Mouse (Mus musculus) right cerebral cortex, postnatal 10 days (tissue): ENCODE results near the gene Tarsl2.

Source experiments
- DNase-seq, 2 experiments: peaks; one replicate each; pipeline ENCODE4 v3.0.0; 2021; ENCODE audit warnings: low spot score in 2 of 2

Tarsl2 gene

DNA sequence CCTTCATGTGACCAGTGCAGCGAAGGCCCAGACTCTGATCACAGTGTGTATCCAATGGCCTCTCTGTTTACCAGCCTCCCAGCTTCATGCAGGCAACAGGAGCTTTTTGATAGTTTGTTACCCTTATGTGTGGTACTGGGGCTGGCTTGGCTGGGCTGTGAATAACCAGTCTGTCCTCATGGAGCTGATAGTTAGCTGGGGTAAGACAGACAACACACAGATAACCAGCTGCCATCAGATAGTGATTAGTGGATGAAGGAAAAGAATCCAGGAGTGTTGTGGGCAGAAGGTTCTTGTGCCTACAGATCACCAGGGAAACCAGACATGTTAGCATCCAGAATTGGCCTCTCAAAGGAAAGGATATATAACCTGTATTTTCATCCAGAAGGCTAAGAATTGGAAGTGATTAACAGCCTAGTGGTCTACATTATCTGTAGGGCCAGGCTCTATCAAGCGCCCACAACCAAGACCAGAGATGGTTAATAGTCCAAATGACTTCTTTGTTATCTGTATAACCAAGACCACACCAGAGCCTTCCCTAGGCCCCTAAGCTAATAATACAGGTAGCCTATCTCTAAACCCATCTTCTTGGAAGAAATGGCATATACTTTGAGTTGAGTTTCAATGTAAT, 12.9 kb downstream of the Tarsl2 start:
- no peak for DNase-seq

DNA sequence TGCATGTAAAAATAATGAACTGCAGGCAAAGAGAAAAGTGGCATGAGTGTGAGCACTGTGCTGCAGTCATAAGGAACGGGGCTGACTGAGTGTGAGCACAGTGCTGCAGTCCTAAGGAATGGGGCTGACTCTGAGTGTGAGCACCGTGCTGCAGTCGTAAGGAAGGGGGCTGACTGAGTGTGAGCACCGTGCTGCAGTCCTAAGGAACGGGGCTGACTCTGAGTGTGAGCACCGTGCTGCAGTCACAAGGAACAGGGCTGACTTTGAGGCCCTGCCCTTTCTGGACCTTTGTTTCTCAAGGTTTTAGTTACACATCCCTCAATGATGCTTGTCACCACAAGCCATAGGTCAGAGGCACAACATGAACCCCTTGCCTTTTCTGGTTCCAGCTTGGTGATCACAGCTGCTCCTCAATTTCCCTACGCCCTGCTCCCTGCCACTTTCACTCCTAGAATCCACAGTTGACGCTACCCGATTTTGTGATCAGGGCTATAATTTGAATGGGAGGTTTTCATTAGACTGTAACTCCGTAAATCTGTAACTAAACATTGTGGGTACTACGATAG, 18.6 kb downstream of the Tarsl2 start:
- DNase-seq: no peak

DNA sequence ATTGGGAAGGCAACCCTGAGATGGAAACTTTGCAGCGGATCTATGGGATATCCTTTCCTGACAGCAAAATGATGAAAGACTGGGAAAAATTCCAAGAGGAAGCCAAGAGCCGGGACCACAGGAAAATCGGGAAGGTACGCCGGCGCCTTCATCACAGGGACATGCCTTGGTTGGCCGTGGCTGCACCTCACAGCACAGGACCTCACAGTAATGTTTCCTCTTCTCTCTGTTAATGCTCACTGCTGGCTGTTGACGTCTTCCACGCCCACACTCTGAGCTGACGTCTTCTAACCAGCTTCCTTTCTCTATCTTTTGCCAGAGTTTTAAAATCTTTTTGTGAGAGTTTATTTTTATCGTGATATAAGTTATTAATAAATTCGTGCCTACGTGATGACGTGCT, 19.2 kb downstream of the Tarsl2 start:
- DNase-seq: no peak

DNA sequence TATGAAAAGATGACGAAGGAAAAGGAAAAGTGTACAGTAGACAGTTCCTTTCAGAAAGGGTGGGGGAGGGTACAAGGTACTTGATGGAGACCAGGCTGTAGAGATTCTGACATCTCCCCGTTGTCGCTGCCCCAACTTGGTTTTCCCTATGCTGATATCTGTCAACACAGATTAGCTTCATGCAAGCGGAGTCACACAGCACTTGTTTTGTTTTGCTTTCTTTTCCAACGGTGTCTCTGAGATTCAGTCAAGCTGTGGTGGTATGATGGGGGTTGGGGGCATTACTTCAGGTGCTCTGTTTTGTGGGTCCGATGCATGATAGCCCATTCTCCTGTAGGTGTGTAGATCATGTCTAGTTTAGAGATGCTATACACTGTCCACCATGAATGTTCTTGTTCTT, 22.8 kb downstream of the Tarsl2 start:
- no peak for DNase-seq

DNA sequence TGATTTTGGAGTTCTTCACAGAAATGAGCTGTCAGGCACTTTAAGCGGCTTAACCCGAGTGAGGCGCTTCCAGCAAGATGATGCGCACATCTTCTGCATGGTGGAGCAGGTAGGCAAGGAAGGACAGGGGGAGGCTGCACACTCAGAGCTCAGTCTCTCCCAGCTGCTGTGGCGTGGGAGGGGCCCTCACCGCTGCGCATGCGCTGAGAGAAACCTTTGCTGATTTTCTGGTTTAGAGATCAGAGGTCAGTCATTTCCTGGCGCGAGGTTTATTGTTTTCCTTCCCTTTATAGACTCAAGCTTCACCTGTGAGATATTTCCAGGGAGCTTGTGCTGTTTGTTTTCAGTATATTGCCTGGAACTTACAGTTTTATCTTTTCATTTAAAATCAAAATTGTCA, 33.4 kb downstream of the Tarsl2 start:
- DNase-seq: peak in 1 of 2 experiments; percentile 19

DNA sequence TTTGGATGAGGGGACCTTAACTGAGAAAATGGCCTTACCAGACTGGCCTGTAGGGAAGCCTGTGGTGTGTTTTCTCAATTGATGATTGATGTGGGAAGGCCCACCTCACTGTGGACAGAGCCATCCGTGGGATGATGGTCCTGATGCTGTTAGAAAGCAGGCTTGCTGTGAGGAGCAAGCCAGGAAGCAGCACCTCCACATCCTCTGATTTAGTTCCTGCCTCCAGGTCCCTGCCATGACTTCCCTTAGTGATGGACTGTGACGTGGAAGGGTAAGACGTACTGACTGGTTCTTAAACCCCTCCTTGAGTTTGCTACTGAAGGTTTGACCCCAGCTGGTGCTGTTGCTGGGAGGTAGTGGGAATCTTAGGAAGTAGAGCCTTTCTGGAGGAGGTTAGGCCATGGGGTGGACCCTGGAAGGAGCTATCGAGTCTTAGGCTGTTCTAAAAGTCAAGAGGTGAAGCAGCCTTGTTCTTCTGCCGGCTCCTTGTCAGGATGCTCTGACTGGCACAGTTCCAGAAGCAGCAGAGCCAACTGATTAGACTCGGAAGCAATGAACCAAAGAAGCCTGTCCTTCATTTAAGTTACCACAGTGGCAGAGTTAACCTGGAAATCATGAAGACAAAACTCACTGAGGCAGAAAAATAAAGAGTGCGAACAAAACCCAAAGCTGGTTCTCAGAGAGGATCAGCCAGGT, 34.4 kb downstream of the Tarsl2 start:
- peak in 1 of 2 experiments; percentile 15 for DNase-seq

DNA sequence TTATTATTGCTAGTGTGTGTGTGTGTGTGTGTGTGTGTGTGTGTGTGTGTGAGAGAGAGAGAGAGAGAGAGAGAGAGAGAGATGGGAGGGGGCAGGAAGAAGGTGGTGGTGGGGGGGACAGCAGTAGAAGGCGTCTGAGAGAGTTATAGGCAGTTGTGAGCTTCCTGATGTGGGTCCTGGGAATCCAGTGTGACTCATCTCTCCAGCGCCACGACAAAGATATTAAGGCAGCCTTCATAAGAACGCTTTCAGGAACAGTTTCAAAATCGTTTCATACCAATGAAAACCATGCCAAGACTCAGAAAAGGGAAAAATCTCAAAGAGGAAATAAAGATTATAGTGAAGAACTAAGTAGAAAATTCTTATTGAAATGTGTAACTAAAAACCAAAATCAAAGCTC, 36.5 kb downstream of the Tarsl2 start:
- no peak for DNase-seq

DNA sequence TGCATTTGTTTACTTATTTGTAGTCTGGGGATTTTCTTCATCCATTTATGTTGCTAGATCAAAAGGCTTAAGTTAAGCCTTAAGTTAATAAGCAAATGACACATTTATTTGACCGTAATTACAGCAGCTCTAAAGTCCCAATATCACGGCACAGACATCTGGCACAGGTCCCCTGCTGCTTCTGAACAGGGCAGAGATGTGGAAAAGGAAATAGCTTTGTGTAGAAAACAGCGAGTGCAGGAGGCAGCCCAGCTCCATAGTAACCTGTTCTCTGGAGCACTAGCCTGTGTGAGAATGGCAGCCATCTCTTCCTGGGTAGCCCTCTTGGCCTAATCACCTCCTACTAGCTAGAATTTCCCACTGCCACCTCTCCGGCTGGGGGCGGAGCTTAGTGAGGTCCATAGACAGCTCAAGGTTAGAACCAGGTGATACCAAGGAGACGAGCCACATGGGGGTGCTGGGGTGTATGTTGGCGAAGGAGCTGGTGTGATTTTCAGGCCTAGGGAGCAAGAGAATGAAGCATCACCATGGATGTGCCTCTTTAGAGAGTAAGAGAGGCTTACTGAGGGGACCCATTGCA, 39.6 kb downstream of the Tarsl2 start:
- DNase-seq: no peak

DNA sequence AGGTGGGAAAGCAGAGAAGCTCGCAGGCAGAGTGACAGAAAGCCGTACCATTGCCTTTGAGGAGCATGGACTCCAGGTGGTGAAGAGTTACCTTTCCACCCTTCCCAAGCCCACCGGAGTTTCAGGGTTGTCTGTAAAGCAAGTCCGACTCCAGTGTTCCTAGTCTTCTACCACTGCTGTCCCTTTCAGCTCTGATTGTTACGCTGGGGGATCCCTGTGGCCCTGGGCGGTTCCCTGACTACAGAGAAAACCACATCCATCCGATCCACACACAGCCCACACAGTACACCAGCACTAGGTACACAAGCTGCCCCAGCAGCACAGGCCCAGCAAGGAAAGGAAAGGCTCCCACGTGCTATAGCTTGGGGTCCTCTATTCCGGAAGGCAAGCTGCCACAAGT, 42.0 kb downstream of the Tarsl2 start:
- no peak for DNase-seq

DNA sequence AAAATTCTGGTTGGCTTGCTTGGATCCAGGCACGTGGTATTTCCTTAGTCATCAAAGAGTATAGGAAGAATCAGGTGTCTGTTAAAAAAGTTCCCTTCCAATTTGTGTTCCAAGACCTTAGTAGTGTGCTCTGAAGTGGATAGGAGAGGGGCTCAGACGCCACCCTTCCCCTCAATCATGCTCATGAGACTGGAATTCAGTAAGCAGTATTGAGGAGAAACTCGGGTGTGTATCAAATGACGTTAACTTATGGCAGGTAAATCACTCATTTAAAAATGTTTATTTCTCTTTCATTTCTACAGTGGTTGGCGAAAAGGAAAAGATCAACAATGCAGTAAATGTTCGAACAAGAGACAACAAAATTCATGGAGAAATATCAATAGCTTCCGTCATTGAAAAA, 46.2 kb downstream of the Tarsl2 start, which contains the start of gene Tm2d3:
Tm2d3 (plus strand) TSS at position 301 of the 400 bp plus-strand sequence.
- no peak for DNase-seq

DNA sequence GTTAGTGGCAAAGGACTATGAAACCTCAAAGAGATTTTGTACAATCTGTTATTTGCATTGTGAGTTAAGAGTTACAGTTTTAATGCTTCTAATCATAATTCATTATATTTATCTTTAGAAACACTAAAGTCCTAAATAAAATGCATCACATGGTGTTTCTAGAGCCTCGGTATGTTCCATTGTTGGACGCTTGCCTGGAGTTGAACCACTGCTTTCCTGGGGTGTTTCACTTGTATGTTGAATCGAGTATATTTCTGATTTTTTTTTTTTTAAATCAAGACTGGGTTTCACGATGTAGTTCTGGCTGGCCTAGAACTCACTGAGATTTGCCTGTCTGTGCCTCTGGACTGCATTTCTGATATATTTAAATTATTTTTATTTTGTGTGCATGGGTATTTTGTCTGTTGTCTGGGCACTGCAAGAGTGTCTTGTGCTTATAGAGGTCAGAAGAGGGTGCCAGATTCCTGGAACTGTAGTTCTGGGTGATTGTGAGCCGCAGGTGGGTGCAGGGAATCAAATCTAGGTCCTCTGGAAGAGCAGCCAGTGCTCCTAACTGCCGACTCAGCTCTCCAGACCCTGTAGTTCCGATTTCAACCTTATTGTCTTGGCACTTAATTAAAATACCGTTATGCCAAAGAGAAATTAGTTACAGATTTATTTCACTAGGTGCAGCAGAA, 47.4 kb downstream of the Tarsl2 start:
- peak; percentile 53 to 66 for DNase-seq

DNA sequence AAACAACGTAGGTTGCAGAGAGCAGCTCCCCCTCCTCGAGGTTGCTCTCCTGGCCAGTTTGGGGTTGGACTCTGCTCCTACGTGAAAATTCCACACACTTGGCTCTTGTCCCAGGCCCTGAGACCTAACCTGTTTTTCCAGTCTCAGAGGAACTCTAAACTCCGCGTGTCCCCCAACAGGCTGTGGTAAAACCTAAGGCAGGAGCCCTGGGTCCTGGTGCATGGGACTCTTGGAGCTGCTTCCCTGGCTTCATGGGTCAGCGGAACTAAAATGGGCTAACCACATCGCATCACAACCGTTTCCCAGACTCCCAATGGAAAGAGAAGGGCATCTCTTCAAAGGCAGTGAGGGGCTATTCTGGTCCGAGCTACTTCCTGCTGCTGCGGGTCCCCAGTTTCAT, 48.2 kb downstream of the Tarsl2 start:
- DNase-seq: peak in 1 of 2 experiments; percentile 41

DNA sequence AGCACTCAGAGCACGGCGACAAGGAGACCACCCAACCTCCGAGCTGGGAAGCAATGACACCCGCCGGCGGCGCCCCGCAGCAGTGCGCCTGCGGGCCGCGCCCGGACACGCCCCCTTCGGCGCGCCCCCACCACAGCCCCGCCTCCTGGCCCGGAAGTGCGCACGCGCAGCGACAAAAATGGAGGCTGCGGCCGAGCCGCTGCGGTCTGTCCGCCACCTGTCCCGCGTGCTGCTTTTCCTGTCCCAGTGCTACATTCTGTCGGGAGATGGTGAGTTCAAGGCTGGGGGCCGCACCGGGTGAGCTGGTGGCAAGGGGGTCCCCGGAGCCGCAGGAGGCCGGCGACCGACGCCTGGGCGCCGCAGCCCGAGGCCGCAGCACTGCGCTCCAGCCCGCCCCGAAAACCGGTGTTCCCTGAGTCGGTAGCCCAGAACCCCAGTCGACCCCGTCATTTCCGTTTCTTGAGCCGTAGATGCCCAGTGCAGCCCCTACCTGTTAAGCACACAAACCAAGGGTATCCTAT, 48.7 kb downstream of the Tarsl2 start:
- DNase-seq: peak; percentile 92 to 93

DNA sequence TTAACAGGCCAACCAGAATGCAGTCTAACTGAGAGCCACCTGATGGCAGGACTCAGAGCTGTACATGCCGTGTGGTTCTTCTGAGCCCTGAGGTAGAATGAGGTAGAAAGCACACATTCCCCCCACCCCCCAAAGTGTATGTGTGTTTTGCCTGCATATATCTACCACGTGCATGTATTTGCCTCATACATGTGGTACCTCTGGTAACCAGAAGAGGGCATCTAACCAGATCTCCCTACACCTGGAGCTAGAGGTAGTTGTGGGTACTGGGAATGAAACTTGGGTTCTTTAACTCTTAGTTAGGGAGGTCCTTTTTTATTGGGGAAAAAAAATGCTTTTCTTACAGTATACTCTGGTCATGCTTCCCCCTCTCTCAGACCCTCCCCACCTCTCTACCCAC, 51.8 kb downstream of the Tarsl2 start:
- no peak for DNase-seq

DNA sequence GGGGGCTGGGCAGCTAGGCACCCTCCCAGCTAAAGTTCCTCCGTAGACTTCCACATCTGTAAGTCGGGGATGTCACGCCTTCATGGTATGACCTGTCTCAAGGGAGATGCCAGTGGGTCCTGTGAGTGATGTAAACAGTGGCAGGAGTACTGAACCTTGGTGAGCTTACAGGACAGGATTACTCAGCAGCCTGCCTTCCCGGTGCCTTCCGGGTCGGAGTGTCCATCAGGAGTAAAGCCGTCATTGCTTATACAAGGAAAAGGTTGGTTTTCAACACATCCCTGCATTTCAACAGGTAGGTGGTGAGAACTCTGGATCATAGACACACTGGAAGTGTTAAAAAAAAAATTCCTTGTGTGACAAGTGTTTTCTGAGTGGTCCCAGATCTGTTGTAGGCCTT, 57.4 kb downstream of the Tarsl2 start:
- DNase-seq: no peak

DNA sequence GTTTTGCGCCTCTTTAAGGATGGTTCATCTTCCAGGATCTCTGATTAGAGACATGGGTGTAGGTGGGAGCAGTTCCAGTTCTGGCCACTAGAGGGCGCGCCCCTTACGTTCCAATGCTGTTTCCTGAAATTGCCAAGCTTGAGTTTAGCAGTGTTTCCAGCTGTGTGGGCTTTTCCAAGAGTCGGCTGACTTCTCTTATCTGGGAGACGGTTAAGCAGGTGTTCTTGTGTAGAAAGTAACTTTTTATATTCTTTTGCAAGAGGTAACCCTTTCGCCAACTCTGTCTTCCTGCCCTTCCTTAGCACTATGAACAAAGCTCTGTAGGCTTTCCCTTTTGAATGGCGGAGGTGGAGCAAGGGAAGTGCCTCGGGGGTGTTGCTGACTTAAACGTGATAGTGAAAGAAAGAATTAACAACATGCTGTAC, 60.1 kb downstream of the Tarsl2 start:
- DNase-seq: peak; percentile 83 to 89

DNA sequence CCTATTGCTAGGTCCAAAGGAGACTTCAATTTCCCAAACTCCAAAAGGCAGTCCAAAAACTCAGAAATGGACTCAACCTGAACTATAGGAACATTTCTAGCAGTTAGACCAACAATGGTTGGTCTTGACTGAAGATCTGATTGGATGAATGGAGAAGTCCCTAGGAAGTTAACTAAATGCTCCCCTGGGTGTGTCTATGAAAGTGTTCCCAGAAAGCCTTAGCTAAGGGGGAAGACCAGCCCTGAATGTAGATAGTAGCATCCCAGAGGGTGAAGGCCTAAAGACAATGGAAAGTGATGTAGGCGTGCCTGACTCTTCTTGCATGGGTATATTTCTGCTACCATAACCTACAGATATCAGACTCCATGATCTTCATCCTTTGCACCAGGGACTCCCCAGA, 63.8 kb downstream of the Tarsl2 start:
- DNase-seq: no peak

DNA sequence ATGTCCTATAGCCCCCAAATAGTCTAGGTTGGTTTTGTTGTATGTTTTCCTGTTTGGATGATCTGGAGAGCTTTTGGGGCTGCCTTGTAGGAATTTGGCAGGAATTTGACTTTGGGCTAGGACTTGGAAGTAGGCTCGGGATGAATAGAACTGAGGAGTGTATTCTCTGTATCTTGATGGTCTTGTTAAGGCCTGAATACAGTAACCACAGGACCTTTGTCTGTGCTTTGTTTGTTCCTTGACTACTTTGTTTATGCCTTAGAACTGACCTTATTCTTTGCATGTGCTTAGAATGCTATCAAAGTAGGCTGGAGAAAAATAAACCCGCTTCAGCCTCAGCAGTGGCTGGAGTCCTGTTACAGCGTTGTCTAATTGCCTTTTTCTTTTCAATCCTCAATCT, 65.6 kb downstream of the Tarsl2 start:
- no peak for DNase-seq

DNA sequence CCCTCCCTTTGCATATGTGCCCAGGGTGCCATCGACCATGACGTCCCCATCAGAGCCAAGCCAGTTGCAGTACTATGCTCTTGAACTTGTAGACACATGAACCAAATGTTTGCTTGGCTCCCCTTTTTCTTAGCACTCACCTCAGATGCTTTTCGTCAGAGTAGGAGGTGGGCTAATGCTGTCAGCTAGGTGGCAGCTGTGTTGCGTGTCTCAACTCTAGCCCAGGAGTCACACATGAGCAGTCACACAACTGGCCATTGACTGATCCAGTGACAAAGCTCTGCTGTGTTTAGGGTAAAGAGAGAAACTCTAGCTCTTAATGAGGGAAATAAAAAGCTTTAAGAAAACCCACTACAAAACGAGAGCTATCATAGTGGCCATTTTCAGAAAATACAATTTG, 69.1 kb downstream of the Tarsl2 start:
- DNase-seq: no peak

DNA sequence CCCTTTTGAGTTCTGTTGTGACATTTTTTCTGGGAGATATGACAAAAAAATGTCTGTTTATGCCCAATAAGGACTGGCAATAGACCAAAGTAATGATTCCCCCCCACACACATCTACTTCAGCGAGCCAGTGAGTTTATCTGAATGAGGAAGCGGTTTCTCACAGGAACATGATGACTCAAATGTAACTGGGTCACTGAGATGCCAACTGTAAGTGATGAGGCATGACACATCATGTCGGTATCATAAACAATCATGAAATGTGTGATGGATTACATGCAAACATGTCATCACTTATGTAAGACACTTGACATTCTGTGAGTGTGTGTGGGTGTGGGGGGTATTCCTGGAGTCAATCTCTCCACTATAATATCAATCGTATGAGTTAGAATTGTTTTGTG, 69.6 kb downstream of the Tarsl2 start:
- no peak for DNase-seq

DNA sequence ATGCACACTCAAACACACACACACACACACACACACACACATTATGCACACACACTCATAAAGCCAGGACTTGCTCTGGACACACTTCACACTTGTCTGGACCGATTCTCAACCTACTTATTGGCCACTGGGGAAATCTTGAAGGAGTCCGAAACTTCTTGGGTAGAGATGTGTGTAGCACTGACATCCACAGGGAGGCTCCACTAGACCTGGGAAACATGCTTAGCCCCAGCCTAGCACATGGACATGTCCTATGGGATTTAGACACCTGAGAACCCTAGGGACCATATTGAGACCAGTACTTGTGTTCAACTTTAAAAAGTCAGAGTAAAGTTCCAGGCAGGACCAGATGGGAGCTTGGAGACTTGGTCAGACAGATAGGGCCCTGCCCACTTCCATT, 89.3 kb downstream of the Tarsl2 start:
- DNase-seq: no peak

DNA sequence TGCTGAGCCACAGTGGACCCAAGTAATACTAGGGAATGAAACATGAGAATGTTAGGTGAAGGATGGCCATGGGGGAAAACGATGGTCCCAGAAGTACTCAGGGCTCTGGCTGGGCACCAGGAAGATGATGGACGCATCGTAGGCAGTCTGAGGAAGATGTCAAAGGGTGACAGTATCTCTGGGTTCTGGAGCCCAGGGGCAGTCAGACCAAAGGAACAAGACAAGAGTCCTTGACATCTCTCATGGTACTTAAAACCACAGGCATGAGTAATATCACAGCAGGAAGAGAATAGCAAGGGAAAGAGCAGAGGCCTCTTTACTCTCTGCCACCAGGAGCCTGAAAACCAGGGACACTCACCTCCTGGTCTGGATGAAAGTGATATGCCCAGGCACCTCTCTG, 90.6 kb downstream of the Tarsl2 start:
- DNase-seq: no peak
